Mouse (Mus musculus): ENCODE data around the gene Hist1h1e.
A peak's percentile ranks its signal among the peaks of the same experiment; 100 is the strongest.

DNA sequence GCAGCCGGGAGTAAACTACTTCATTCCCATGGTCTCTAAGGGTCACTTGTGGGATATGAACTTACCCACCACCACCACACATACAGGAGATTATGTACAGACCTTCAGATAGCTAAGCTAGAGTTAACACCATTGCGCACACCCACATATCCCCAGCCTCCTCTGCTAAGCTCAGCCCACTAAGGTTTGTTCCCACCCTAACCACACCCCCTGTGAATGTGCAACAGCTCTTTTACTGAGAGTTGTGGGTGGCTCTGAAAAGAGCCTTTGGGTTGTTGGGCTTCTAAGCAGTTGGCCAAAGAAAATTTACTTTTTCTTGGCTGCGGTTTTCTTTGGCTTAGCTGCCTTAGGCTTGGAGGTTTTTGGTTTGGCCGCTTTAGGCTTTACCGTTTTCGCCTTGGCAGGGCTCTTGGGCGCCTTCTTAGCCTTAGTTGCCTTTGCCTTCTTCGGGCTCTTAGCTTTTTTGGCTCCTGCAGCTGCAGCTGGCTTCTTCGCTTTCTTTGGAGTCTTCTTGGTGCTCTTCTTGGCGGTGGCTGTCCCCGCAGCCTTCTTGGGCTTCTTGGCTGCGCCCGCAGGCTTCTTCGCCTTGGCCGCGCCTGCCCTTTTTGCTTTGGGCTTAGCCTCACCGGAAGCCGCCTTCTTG lies 705 bp downstream of the Hist1h1e start:
- TF ChIP-seq POLR2A (IDR thresholded peaks at IDR 0.05; ENCODE audit: insufficient read depth, low read length) (peak; percentile 51), CTCF (IDR thresholded peaks at IDR 0.05; ENCODE audit: low read depth, low read length) (no peak)

Data from ES-Bruce4 (cell line).